Mouse (Mus musculus) lung, embryonic 14.5 days (tissue): Measurements from ENCODE around the gene Elp1. TPM values are rescaled to one million over a fixed set of nuclear protein-coding genes. Genes with fewer than 3 reads are reported as not detected.

Experiments
- ATAC-seq: fragments of 200-750 bp; cut with Nextera tagmentation; 2 replicates; pipeline ENCODE4 v1.8.0; 2017; ENCODE audit warnings: mild to moderate bottlenecking, moderate TSS enrichment, moderate library complexity; ENCODE audit not compliant: insufficient read depth
- DNase-seq: peaks from one replicate; pipeline ENCODE4 v3.0.0-alpha.2; 2015
- H3K27ac ChIP-seq: fragments of 300-500 bp; sonication (generic); 2 replicates; pipeline ENCODE4 v1.5.1; 2014; ENCODE audit warnings: low read depth, mild to moderate bottlenecking, moderate library complexity
- H3K27me3 ChIP-seq: fragments of 300-500 bp; sonication (generic); 2 replicates; pipeline ENCODE4 v1.6.1; 2014; ENCODE audit warnings: low read length, control low read depth; ENCODE audit not compliant: insufficient read depth
- H3K36me3 ChIP-seq: fragments of 300-500 bp; sonication (generic); 2 replicates; pipeline ENCODE4 v1.6.1; 2014; ENCODE audit warnings: control low read depth; ENCODE audit not compliant: insufficient read depth
- H3K4me1 ChIP-seq: fragments of 300-500 bp; sonication (generic); 2 replicates; pipeline ENCODE4 v1.6.1; 2014; ENCODE audit warnings: antibody characterized with exemption, control low read depth; ENCODE audit not compliant: insufficient read depth
- H3K4me2 ChIP-seq: fragments of 300-500 bp; sonication (generic); 2 replicates; pipeline ENCODE4 v1.6.1; 2014; ENCODE audit warnings: mild to moderate bottlenecking
- H3K4me3 ChIP-seq: fragments of 300-500 bp; sonication (generic); 2 replicates; pipeline ENCODE4 v1.5.1; 2014; ENCODE audit warnings: low read depth, low read length
- H3K9ac ChIP-seq: fragments of 300-500 bp; sonication (generic); 2 replicates; pipeline ENCODE4 v1.6.1; 2014
- H3K9me3 ChIP-seq: fragments of 300-500 bp; sonication (generic); 2 replicates; pipeline ENCODE4 v1.6.1; 2016; ENCODE audit warnings: low read depth, low read length, control low read depth
- CTCF ChIP-seq: IDR thresholded peaks from 2 replicates; pipeline ENCODE4 v1.5.1; 2016; ENCODE audit warnings: antibody characterized with exemption, low read depth
- WGBS: fragments of 180-500 bp; shearing (Covaris S2); extraction: QIAGEN DNeasy Blood & Tissue Kit; methylation state at CpG from one replicate; pipeline ENCODE4 v1.1.7; 2014; 5-methylcytosine and 5-hydroxymethylcytosine counted together
- polyA plus RNA-seq: library from polyadenylated mRNA; unstranded; fragments of >200 nt; fragmentation: Nextera tagmentation; extraction: Ambion mirVana; gene quantifications from 2 replicates; pipeline ENCODE4 v1.2.1, GENCODE M21; 2014

Gene Elp1
- polyA plus RNA-seq, 1 experiment from 2014 or later, result 63.9 TPM

DNA sequence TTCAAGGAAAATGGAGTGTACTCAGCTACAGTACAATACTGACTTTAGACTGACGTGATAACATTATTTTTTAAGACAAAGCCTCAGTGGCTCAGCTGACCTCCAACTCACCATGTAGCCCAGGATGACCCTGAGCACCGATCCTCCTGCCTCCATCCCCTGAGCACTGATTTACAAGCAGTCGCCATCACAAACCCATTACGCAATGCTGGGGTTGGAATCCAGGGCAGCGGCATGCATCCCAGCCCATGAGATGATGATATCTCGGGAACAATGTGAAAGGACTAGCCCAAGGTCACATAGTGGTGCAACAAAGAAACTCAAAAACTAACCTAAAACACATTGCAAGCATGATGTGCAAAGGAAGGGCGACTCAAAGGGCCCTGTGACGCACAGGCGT is 22.1 kb upstream of the Elp1 start:
- no peak for TF ChIP-seq CTCF
- H3K27ac ChIP-seq, result no peak overlapping the region
- no peaks in the 10 kb centered on the region for H3K27me3 ChIP-seq
- H3K4me2 ChIP-seq, result no peak overlapping the region
- H3K9ac ChIP-seq, result no peak overlapping the region
- no peak overlapping the region for H3K4me3 ChIP-seq
- no peak for DNase-seq
- H3K9me3 ChIP-seq, result no peaks in the 10 kb centered on the region
- no peak for ATAC-seq
- WGBS, result 84% methylated on average over 9 of the region's 9 CpGs
- no peaks in the 10 kb centered on the region for H3K36me3 ChIP-seq
- H3K4me1 ChIP-seq, result no peaks in the 10 kb centered on the region

DNA sequence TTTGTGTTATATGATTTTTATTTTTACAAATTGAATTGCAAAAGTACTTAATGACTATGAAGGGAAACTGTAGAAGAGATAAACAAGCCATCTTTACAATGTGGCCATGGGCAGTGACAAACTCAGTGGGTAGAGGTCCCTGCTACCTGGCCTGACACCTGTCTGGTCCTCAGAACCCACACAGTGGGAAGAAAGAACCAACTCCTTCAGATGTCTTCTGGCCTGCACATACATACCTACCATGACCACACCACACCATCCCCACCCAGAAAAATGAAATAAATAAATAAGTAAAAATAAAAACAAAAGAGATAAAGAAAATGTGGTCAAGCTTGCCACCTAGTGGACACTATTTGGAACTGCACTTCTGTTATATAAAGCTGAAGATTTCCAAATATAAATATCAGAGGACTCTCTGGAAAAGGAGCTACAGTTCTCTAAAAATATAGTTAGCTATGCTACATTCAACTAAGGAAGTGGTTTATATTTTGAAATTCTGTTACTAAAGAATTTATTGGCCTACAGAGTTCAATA is 18.0 kb upstream of the Elp1 start:
- no peak for ATAC-seq
- H3K4me3 ChIP-seq, result no peak overlapping the region
- H3K9me3 ChIP-seq, result no peaks in the 10 kb centered on the region
- no peaks in the 10 kb centered on the region for H3K4me1 ChIP-seq
- H3K9ac ChIP-seq, result no peak overlapping the region
- no peaks in the 10 kb centered on the region for H3K27me3 ChIP-seq
- peak; percentile 73 for DNase-seq
- TF ChIP-seq CTCF, result peak; percentile 65
- no peaks in the 10 kb centered on the region for H3K36me3 ChIP-seq
- no peak overlapping the region for H3K27ac ChIP-seq
- H3K4me2 ChIP-seq, result no peak overlapping the region

DNA sequence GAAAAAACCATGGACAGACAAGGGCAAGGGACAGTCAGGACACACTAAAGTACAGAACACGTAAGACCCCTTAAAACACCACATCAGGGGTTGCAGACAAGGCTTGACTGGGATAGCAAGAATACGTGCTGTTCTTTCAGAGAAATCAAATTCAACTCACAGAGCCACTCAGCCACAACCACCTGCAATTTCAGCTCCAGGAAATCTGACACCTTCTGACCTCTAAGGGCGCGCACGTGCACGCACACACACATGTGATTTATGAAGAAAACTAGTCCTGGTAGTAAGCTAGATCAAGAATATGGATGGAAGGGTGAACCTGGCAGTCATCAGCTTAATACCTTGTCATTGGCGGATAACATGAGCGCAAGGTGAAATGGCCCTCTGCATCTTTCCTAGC is 13.0 kb upstream of the Elp1 start:
- Histone ChIP-seq H3K27ac (no peak overlapping the region), H3K27me3 (no peaks in the 10 kb centered on the region), H3K4me2 (no peak overlapping the region), H3K4me3 (no peak overlapping the region), H3K4me1 (no peaks in the 10 kb centered on the region), H3K9me3 (no peaks in the 10 kb centered on the region), H3K36me3 (no peaks in the 10 kb centered on the region; the same call in 1 of the 2 replicates), H3K9ac (no peak overlapping the region)
- 76% methylated on average over 8 of the region's 8 CpGs for WGBS
- no peak for DNase-seq
- ATAC-seq, result no peak
- no peak for TF ChIP-seq CTCF

DNA sequence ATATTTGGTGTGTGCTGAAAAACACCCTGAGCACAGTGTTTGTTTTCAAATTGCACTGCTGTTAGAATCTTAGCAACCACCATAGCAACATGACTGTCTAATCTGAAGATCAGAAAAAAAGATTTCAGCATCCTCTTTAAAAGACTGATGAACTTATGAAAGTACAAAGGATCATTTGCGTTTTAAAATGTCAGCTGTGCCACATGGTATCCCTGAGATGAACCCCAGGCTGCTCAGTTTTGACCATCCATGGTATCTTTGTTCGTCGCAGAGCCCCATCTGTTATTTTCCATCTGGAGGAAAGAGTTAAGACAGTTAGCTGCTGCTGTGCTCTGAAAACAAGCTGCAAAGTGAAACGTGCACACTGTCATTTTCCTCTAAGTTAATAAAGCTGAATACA is 10.0 kb upstream of the Elp1 start:
- no peaks in the 10 kb centered on the region for H3K4me1 ChIP-seq
- DNase-seq, result no peak
- no peak overlapping the region for H3K4me3 ChIP-seq
- no peak overlapping the region for H3K9ac ChIP-seq
- H3K27me3 ChIP-seq, result no peaks in the 10 kb centered on the region
- peaks cover 4% of the 10 kb centered on the region; the same call in 1 of the 2 replicates for H3K36me3 ChIP-seq
- H3K4me2 ChIP-seq, result no peak overlapping the region
- WGBS, result 69% methylated on average over 4 of the region's 4 CpGs
- H3K9me3 ChIP-seq, result no peaks in the 10 kb centered on the region
- TF ChIP-seq CTCF, result no peak
- no peak for ATAC-seq
- H3K27ac ChIP-seq, result no peak overlapping the region

DNA sequence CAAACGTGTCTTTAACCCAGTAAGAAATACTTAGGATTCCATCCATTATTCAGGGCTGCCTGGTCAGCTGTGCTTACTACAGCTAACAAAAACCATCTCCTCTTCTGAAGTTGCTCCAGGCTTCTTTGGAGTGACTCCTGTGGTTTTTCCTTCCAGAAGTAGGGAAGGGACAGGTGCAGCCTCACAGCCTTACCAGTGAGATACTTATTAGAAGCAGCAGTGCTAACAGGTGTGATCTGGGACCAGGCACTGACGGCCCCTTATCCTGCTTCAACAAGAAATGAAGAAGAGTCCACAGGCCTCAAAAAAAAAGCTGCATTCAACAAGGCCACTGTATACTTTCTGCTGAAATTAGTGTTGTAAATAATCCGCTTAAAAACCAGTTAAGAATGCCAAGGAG is 9.5 kb upstream of the Elp1 start:
- peaks cover 8% of the 10 kb centered on the region; the same call in 1 of the 2 replicates for H3K36me3 ChIP-seq
- H3K4me3 ChIP-seq, result no peak overlapping the region
- H3K9ac ChIP-seq, result no peak overlapping the region
- DNase-seq, result no peak
- no peak for ATAC-seq
- no peaks in the 10 kb centered on the region for H3K9me3 ChIP-seq
- H3K4me2 ChIP-seq, result no peak overlapping the region
- WGBS, result 62% methylated on average over 3 of the region's 3 CpGs
- no peaks in the 10 kb centered on the region for H3K27me3 ChIP-seq
- no peak for TF ChIP-seq CTCF
- no peak overlapping the region for H3K27ac ChIP-seq
- H3K4me1 ChIP-seq, result no peaks in the 10 kb centered on the region

DNA sequence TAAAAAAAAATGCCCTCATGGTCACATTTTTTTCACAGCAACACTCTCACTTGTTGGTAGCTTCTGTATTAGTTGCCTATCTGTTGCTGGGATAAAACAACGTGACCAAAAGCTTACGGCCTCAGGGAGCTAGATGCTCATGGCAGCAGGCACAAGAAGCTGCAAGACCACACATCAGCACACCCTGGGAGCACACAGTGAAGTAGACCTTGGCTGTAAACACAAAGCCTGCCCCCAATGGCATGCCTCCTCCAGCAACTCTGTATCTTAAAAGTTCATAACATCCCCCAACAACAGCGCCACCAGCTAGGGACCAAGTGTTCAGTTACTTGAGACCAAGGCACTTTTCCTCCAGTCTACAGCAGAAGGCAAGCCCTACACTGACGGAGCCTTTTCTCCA is 6.9 kb upstream of the Elp1 start:
- Histone ChIP-seq H3K27me3 (no peaks in the 10 kb centered on the region), H3K36me3 (peaks cover 25% of the 10 kb centered on the region), H3K9me3 (no peaks in the 10 kb centered on the region), H3K4me1 (no peaks in the 10 kb centered on the region), H3K4me2 (no peak overlapping the region), H3K27ac (no peak overlapping the region), H3K9ac (no peak overlapping the region), H3K4me3 (no peak overlapping the region)
- WGBS, result 59% methylated on average over 4 of the region's 4 CpGs
- ATAC-seq, result no peak
- peak; percentile 5 for DNase-seq
- no peak for TF ChIP-seq CTCF

DNA sequence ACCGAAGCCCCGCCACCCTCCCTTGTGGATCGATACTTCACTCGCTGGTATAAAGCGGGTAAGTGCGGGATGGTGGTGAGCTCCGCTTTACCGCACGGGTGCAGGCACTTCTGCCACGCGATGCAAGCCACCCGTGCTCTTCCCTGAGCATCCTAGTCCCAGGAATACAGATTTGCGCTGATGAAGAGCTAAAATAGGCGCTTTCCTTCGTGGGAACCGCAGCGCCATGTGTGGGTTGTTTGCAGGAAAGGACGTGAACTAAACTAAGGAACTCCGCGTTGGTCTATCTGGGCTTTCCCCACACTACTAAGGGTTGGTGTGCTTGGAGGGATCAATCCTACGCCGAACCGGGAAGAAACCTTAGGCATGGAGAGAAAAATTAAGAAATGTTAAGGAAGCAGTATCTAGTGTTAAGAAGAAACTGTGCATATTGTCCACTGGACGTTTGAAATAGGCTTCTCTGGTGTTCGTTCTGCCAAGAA is 579 bp upstream of the Elp1 start:
- 2% methylated on average over 25 of the region's 25 CpGs for WGBS
- Histone ChIP-seq H3K27ac (peak overlapping the region; percentile 78; the same call in 1 of the 2 replicates), H3K4me3 (peak overlapping the region; percentile 89), H3K4me2 (peak overlapping the region; percentile 77), H3K9ac (peak overlapping the region; percentile 86), H3K4me1 (0 out of 2 replicates have a peak, but pooled peaks cover 7% of the 10 kb centered on the region), H3K27me3 (no peaks in the 10 kb centered on the region), H3K9me3 (no peaks in the 10 kb centered on the region), H3K36me3 (peaks cover 42% of the 10 kb centered on the region)
- peak; percentile 36 for ATAC-seq
- DNase-seq, result no peak
- TF ChIP-seq CTCF, result no peak
